Mouse (Mus musculus): ENCODE measurements around the gene Mrps6.

DNA sequence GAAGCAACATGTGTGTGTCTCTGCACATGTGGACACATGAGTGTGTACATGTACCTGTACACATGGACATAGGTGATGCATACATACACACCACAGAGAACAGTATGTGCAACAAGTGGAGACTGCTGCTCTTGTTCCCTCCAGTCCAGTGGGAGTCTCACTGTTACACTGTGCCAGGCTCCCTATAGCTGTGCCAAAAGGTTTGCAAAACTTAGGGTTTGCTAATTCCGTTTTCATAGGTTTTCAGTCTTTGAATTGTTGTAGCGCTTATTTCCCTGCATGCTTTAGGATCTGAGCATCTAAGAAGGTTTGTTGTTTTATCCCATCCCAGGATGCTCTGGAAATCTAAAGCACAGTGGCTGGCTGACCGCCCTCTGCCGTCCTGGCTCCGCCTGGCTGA is 33.8 kb downstream of the Mrps6 start:
- TF ChIP-seq MYOD1 (IDR thresholded peaks at IDR 0.05; ENCODE audit: control insufficient read depth, insufficient read length, low read depth) (no peak), CTCF (IDR thresholded peaks at IDR 0.05; ENCODE audit: control insufficient read depth, insufficient read depth, insufficient read length) (no peak), MYOG (IDR thresholded peaks at IDR 0.05; ENCODE audit: control insufficient read depth, extremely low read depth, insufficient read length) (no peak), MAX (IDR thresholded peaks at IDR 0.05) (no peak), CEBPB (IDR thresholded peaks at IDR 0.05; ENCODE audit: low read depth) (no peak)
